Mouse (Mus musculus): Measurements from ENCODE around the gene Slc29a1. TPM values are rescaled to one million over a fixed set of nuclear protein-coding genes. Genes with fewer than 3 reads are reported as not detected.

Gene Slc29a1
- polyA plus RNA-seq, 1 experiment = 358 TPM

DNA sequence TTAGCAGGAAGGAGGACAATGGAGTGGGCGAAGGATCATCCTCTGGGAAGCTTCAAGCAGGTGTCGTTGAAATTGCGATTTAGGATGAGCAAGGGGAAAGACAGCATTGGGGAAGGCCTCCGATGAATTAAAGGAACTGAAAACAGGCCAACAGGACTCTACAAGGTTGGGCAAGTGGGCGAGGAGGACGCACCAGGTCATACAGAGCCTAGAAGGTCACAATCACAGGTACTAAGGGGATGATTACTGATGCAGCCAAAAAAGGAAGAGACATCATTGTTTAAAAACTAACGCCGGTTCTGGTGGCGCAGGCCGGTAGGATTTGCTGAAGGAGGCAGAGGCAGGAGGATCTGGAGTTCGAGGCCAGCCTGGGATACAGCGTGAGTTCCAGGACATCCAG is 36.2 kb downstream of the Slc29a1 start:
- DNase-seq = no peak
- Histone ChIP-seq H3K4me3 (ENCODE audit: control insufficient read depth, insufficient read depth, low read length) (no peak overlapping the region), H3K27ac (ENCODE audit: control insufficient read depth, insufficient read depth, low read length) (0 out of 2 replicates have a peak overlapping the region, but pooled peaks have one; percentile 16), H3K4me1 (replicated peaks; ENCODE audit: control insufficient read depth, insufficient read depth, low read length) (peaks cover 26% of the 10 kb centered on the region), H3K36me3 (ENCODE audit: control insufficient read depth, insufficient read depth, low read length) (peaks cover 29% of the 10 kb centered on the region), H3K27me3 (ENCODE audit: control insufficient read depth, insufficient read depth, low read length) (no peaks in the 10 kb centered on the region)
- WGBS = 72% methylated on average over 12 of the region's 12 CpGs
- TF ChIP-seq POLR2A (IDR thresholded peaks at IDR 0.05; ENCODE audit: control insufficient read depth, extremely low read depth, insufficient read depth, low read length, poor library complexity) = no peak
- no peak for TF ChIP-seq CTCF (IDR thresholded peaks at IDR 0.05; ENCODE audit: borderline replicate concordance, control insufficient read depth, extremely low read depth, insufficient read depth, low read length, poor library complexity)

DNA sequence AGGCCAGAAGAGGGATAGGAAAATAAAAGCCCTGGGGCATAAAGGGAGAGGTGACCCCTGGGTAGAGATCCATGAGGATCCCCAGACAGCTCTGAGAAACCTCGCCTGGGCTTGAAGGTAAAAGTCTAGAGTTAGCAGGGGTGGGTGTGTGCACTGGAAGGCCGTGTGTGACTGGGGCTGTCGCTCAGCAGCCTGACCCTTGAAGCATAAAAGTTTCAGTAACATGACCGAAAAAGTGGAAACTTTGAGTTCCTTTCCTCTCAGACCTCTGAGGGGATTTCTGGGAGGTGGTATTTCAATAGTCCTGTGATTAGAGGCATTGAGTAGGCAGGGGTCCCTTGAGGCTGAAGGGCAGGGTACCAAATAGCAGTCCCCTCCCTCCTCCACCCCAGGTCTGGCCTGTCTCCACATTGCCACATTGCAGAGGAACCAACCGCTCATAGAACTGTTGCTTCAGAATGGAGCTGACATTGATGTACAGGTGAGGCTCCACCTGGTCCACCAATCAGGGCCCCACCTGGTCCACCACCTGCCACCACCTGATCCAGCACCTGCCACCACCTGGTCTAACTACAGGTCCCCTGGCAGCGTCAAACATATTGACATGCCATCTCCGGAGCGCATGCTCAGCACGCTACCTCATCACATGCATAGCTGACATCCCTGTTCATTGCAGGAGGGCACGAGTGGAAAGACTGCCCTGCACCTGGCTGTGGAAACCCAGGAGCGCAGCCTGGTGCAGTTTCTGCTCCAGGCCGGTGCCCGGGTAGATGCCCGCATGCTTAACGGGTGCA is 39.5 kb downstream of the Slc29a1 start:
- H3K27me3 ChIP-seq (ENCODE audit: control insufficient read depth, insufficient read depth, low read length) = no peaks in the 10 kb centered on the region
- TF ChIP-seq POLR2A (IDR thresholded peaks at IDR 0.05; ENCODE audit: control insufficient read depth, extremely low read depth, insufficient read depth, low read length, poor library complexity) = no peak
- no peak for TF ChIP-seq CTCF (IDR thresholded peaks at IDR 0.05; ENCODE audit: borderline replicate concordance, control insufficient read depth, extremely low read depth, insufficient read depth, low read length, poor library complexity)
- H3K4me3 ChIP-seq (ENCODE audit: control insufficient read depth, insufficient read depth, low read length) = no peak overlapping the region
- 95% methylated on average over 15 of the region's 15 CpGs for WGBS
- DNase-seq = no peak
- peaks cover 39% of the 10 kb centered on the region for H3K4me1 ChIP-seq (replicated peaks; ENCODE audit: control insufficient read depth, insufficient read depth, low read length)
- 0 out of 2 replicates have a peak, but pooled peaks cover 12% of the 10 kb centered on the region for H3K36me3 ChIP-seq (ENCODE audit: control insufficient read depth, insufficient read depth, low read length)
- H3K27ac ChIP-seq (ENCODE audit: control insufficient read depth, insufficient read depth, low read length) = no peak overlapping the region

DNA sequence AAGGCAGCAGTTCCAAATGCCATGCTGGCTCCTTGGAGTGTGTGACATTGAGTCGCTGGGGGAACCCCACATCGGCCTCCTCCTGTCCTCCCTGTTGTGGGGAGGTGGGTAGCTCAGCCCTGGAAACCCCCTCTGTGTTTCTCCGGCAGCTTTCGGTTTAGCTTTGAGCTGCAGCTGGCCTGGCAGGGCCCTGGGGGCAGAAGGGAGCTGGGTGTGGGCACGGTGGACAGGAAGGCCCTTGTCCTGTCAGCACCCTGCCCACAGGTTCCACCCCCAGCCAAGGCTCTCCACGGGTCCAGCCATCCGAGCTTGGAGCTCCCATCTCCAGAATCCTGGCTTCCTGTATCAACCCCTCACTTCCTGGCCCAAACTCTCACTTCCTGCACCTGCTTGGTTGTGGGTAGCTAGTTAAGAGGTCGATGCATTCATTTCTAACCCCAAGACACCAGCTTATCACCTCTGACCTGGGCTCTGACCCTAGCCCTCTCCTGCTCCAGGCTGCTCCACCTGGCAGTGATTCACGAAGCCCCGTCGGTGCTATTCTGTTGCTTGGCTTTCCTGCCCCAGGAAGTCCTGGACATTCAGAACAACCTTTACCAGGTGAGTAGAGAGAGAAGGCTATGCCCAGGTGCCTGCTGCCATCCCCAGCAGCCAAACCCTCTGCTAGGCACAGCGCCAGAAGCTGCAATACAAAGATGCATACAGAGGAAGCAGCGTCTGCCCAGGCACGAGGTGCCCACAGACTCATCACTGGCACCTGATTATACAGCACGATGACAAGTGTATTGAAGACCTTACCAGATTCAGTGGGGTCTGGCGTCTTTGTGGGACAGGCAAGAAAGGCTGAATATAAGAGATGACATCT is 41.2 kb downstream of the Slc29a1 start:
- peaks cover 32% of the 10 kb centered on the region for H3K4me1 ChIP-seq (replicated peaks; ENCODE audit: control insufficient read depth, insufficient read depth, low read length)
- peak; percentile 39; the same call in 1 of the 2 replicates for TF ChIP-seq POLR2A (IDR thresholded peaks at IDR 0.05; ENCODE audit: control insufficient read depth, extremely low read depth, insufficient read depth, low read length, poor library complexity)
- no peak for TF ChIP-seq CTCF (IDR thresholded peaks at IDR 0.05; ENCODE audit: borderline replicate concordance, control insufficient read depth, extremely low read depth, insufficient read depth, low read length, poor library complexity)
- H3K4me3 ChIP-seq (ENCODE audit: control insufficient read depth, insufficient read depth, low read length) = peak overlapping the region; percentile 97
- no peaks in the 10 kb centered on the region for H3K27me3 ChIP-seq (ENCODE audit: control insufficient read depth, insufficient read depth, low read length)
- 5% methylated on average over 16 of the region's 16 CpGs for WGBS
- 0 out of 2 replicates have a peak, but pooled peaks cover 12% of the 10 kb centered on the region for H3K36me3 ChIP-seq (ENCODE audit: control insufficient read depth, insufficient read depth, low read length)
- peak; percentile 56 for DNase-seq
- peak overlapping the region; percentile 91 for H3K27ac ChIP-seq (ENCODE audit: control insufficient read depth, insufficient read depth, low read length)

DNA sequence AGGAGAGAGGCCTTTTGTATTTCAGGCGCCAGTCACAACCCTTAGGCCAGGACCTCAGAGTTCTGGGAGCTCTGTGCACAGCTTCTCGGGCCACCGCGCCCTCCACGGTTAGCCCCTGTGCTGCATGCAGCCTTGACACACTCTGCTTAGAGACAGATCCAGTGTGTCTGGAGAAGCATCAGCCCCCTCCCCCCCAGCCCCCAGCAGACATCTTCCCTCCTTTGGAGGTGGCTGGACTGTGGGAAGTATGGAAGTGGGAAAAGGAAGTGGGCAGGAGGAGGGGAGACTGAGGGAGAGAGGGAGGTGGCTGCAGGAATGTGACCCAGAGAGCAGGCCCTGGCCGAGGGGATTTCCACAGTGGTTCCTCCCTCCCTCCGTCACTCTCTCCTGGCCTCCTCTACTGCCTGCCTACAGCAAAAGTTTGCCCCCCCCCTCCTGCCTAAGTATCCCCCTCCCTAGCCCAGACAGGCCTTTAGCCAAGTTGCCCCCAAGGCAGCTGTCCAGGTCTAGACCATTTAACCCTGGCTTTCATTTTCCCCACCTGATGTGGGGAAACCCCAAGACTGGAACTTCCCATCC is 42.1 kb downstream of the Slc29a1 start:
- Histone ChIP-seq H3K4me1 (replicated peaks; ENCODE audit: control insufficient read depth, insufficient read depth, low read length) (peaks cover 30% of the 10 kb centered on the region), H3K36me3 (ENCODE audit: control insufficient read depth, insufficient read depth, low read length) (0 out of 2 replicates have a peak, but pooled peaks cover 12% of the 10 kb centered on the region), H3K4me3 (ENCODE audit: control insufficient read depth, insufficient read depth, low read length) (peak overlapping the region; percentile 97), H3K27me3 (ENCODE audit: control insufficient read depth, insufficient read depth, low read length) (no peaks in the 10 kb centered on the region), H3K27ac (ENCODE audit: control insufficient read depth, insufficient read depth, low read length) (peak overlapping the region; percentile 91)
- TF ChIP-seq CTCF (IDR thresholded peaks at IDR 0.05; ENCODE audit: borderline replicate concordance, control insufficient read depth, extremely low read depth, insufficient read depth, low read length, poor library complexity) (0 out of 2 replicates have a peak, but pooled peaks have one; percentile 11), POLR2A (IDR thresholded peaks at IDR 0.05; ENCODE audit: control insufficient read depth, extremely low read depth, insufficient read depth, low read length, poor library complexity) (no peak)
- peak; percentile 36 for DNase-seq
- WGBS = 8% methylated on average over 7 of the region's 7 CpGs

DNA sequence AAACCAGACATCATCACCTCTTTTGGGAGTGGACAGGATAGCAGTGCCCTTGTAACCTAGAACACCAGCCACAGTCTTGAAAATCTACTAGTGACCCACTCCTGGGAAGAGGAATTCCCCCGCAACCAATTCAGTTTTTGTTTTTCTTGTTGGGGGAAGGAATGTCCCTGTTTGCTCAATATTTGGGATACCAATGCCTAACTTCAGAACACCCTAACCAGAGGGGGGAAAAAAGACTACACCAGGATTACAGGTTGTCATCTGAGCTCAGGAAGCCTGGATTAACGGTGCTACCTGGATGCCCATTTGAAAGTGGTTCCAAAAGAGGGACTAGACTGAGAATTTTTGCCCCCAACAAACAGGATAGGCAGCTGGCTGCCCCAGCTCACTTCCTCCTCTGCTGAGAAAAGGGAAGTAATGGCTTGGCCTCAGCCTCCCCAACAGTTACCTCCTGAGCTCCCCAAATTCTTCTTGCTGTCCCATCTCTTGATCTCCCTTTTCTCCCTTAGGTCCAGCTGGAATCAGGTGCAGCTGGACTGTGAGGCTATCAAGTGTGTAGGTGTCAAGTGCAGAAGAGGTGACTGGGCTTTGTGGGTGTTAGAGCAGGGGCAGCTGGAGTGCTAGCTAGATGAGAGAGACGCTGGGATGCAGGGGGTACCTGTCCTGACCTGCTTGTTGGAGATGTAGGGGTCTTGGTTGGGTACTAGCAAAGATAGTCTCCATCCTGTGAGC is 42.7 kb downstream of the Slc29a1 start:
- H3K27me3 ChIP-seq (ENCODE audit: control insufficient read depth, insufficient read depth, low read length) = no peaks in the 10 kb centered on the region
- H3K4me3 ChIP-seq (ENCODE audit: control insufficient read depth, insufficient read depth, low read length) = peak overlapping the region; percentile 97
- DNase-seq = peak; percentile 52
- peaks cover 33% of the 10 kb centered on the region for H3K4me1 ChIP-seq (replicated peaks; ENCODE audit: control insufficient read depth, insufficient read depth, low read length)
- TF ChIP-seq CTCF (IDR thresholded peaks at IDR 0.05; ENCODE audit: borderline replicate concordance, control insufficient read depth, extremely low read depth, insufficient read depth, low read length, poor library complexity) (no peak), POLR2A (IDR thresholded peaks at IDR 0.05; ENCODE audit: control insufficient read depth, extremely low read depth, insufficient read depth, low read length, poor library complexity) (no peak)
- H3K27ac ChIP-seq (ENCODE audit: control insufficient read depth, insufficient read depth, low read length) = peak overlapping the region; percentile 91
- 0 out of 2 replicates have a peak, but pooled peaks cover 12% of the 10 kb centered on the region for H3K36me3 ChIP-seq (ENCODE audit: control insufficient read depth, insufficient read depth, low read length)
- WGBS = under 1% methylated on average over 3 of the region's 3 CpGs
